Mouse (Mus musculus) B cell, adult (primary cell): Measurements from ENCODE around the gene Gm17268. TPM values are rescaled to one million over a fixed set of nuclear protein-coding genes. Genes with fewer than 3 reads are reported as not detected.

ENCODE experiments used
- total RNA-seq: library from RNA; stranded (reverse); gene quantifications from 4 replicates; pipeline ENCODE4 v1.2.4, GENCODE M21; 2023; ENCODE audit not compliant: inconsistent age

Gm17268 gene
- not detected in 4 replicates for total RNA-seq

DNA sequence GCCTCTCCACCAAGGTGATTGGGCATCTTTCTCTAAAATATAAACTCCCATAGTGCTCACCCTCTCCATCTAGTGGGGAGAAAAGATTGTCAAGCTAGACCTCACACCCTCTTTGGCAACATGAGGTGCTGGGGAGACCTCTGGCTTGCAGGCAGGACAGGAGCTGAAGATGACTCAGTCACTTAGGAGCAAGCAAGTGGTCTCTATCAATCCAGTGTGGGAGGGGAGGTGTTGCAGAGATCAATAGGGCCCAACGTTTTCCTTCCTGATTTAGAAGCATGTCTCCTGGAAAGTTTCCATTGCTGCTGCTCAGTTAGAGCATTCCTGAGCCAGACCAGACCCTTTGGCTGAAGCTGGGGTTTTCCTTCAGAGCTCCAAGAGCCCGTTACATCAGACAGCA lies at the start of gene Gm17268:
Gene Gm17268 (minus strand): TSS at position 28 of the 400 bp plus-strand sequence.

GRCm38 (mm10) chr11:82057646-82058045 lies 19.3 kb upstream of the Gm17268 start, which contains the start of gene Ccl11:
Ccl11 (plus strand) TSS chr11:82057823.

GRCm38 (mm10) chr11:82045471-82045870 lies 7.1 kb upstream of the Gm17268 start, which contains the start of gene Ccl7:
Ccl7 (plus strand) TSS chr11:82045712.

DNA sequence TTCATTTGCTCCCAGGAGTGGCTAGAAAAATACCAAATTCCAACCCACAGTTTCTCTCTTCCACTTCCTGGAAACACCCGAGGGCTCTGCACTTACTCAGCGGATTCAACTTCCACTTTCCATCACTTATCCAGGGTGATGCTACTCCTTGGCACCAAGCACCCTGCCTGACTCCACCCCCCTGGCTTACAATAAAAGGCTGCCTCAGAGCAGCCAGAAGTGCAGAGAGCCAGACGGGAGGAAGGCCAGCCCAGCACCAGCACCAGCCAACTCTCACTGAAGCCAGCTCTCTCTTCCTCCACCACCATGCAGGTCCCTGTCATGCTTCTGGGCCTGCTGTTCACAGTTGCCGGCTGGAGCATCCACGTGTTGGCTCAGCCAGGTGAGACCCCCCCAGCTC lies 3.0 kb downstream of the Gm17268 start, which contains the start of gene Ccl2:
Gene Ccl2 (plus strand): TSS at position 216 of the 400 bp plus-strand sequence.

Other genes starting within 250 kb of the Gm17268 start
- 0.18 TPM in 1 of 4 replicates, not detected in the others for gene 5530401A14Rik, start 177.9 kb downstream of the Gm17268 start, total RNA-seq
- not detected in 4 replicates for gene Asic2, start 70.1 kb downstream of the Gm17268 start, total RNA-seq
- not detected in 4 replicates for gene Ccl2, start 3.0 kb downstream of the Gm17268 start, total RNA-seq
- gene Ccl7, start 7.2 kb upstream of the Gm17268 start, total RNA-seq = not detected in 4 replicates
- not detected in 4 replicates for gene Ccl11, start 19.3 kb upstream of the Gm17268 start, total RNA-seq
- gene Ccl12, start 63.3 kb upstream of the Gm17268 start, total RNA-seq = not detected in 4 replicates
- gene Ccl8, start 76.6 kb upstream of the Gm17268 start, total RNA-seq = not detected in 4 replicates